Mouse (Mus musculus): ENCODE measurements around the gene Acss2. TPM values are rescaled to one million over a fixed set of nuclear protein-coding genes. Genes with fewer than 3 reads are reported as not detected.
"Not testable (repeated sequence)": the region's sequence is repeated elsewhere in the genome, so short reads cannot be mapped to it uniquely, and the experiment has no call there.

Gene Acss2
- polyA plus RNA-seq, 1 experiment from 2014 or later = 4.1 TPM

DNA sequence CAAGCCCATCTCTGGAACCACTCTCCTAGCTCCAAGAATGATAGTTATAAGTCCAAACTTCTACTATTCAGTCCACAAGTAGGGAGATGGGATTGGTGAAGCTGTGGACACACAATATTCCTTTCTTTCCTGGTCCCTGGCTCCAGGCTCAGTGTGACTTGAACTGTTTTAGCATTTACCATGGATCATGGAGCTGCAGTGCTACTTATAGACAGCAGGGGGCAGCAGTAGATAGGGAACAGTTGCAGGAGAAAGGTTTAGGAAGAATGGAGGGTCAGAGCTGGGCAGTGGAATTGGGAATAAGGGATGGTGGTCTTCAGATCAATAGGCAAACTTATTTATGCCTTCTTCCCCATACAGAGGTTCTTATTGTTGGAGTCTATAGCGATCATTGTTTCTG lies 1.8 kb upstream of the Acss2 start:
- 0% methylated on average over 1 of the region's 1 CpGs for WGBS (ENCODE audit: missing documents)
- Histone ChIP-seq H3K4me3 (ENCODE audit: inconsistent target) (no peak overlapping the region), H3K27ac (no peak overlapping the region), H3K36me3 (ENCODE audit: inconsistent target) (no peaks in the 10 kb centered on the region), H3K79me2 (ENCODE audit: inconsistent target) (no peaks in the 10 kb centered on the region)

GRCm38 (mm10) chr2:155518531-155519270 lies 953 bp downstream of the Acss2 start:
- no peaks in the 10 kb centered on the region for H3K79me2 ChIP-seq (ENCODE audit: inconsistent target)
- H3K36me3 ChIP-seq (ENCODE audit: inconsistent target) = no peaks in the 10 kb centered on the region
- peak overlapping the region; percentile 72 for H3K4me3 ChIP-seq (ENCODE audit: inconsistent target)
- WGBS (ENCODE audit: missing documents) = 32% methylated on average over 18 of the region's 18 CpGs
- peak overlapping the region; percentile 44; the same call in 1 of the 2 replicates for H3K27ac ChIP-seq

DNA sequence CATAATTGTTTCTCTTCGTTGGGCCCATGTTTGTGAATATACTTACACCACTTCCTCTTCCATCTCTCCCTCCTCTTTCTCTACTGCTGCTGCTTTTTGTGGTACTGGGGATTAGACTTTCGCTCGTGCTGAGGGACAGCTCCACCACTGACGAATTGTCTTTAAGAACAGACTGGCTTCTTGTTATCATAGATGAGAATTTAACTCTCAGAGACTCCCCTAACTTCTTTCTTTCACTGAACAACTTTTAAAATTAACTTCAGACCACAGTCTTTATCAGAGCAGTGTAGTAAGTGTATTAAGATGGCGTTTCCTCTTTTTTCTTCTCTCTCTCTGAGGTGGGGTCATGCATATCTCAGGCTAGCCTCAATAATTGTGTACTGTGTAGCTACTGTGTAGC lies 6.0 kb downstream of the Acss2 start:
- Histone ChIP-seq H3K36me3 (ENCODE audit: inconsistent target) (no peaks in the 10 kb centered on the region), H3K79me2 (ENCODE audit: inconsistent target) (no peaks in the 10 kb centered on the region), H3K27ac (no peak overlapping the region), H3K4me3 (ENCODE audit: inconsistent target) (no peak overlapping the region)
- WGBS (ENCODE audit: missing documents) = 13% methylated on average over 5 of the region's 5 CpGs

DNA sequence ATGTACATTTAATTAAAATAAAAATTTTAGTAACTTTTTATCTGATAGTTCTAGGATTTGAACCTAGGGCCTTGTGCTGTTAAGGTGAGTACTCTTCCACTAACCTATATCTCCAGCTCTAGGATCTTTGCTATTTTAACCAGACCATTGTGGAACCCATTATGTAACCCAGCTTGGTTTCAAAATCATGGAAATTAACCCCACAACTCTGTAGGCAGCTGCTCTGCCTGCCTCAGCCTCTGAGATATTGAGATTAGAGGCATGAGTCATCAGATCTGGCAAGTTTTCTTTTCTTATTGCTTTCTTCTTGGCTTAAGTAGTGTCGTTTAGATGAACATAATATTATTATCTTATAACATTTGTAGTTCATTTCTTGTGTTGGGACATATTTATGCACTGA lies 6.6 kb downstream of the Acss2 start:
- no peaks in the 10 kb centered on the region for H3K79me2 ChIP-seq (ENCODE audit: inconsistent target)
- no peak overlapping the region for H3K4me3 ChIP-seq (ENCODE audit: inconsistent target)
- H3K36me3 ChIP-seq (ENCODE audit: inconsistent target) = no peaks in the 10 kb centered on the region
- WGBS (ENCODE audit: missing documents) = 44% methylated on average over 1 of the region's 1 CpGs
- H3K27ac ChIP-seq = no peak overlapping the region

DNA sequence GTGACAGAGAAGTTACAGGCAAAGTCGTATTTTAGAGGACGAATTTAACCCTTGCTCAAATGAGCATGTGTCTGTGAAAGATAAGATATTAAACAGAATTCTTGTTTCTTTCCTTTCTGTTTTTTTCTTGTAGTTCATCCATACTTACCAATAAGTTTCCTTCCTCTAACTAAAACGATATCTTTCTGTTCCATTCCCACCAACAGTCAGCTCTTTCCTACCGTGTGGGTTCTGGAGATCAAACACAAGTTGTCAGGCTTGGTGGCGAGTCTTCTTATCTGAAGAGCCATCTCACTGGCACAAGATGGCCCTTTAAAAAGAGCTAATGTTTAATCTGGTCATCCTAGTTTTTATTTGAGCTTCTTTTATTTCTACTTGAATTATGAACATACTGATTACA lies 9.6 kb downstream of the Acss2 start:
- no peak overlapping the region for H3K27ac ChIP-seq
- no peaks in the 10 kb centered on the region for H3K79me2 ChIP-seq (ENCODE audit: inconsistent target)
- no peak overlapping the region for H3K4me3 ChIP-seq (ENCODE audit: inconsistent target)
- 58% methylated on average over 5 of the region's 5 CpGs for WGBS (ENCODE audit: missing documents)
- no peaks in the 10 kb centered on the region for H3K36me3 ChIP-seq (ENCODE audit: inconsistent target)

GRCm38 (mm10) chr2:155536292-155536691 lies 18.5 kb downstream of the Acss2 start:
- no peaks in the 10 kb centered on the region for H3K36me3 ChIP-seq (ENCODE audit: inconsistent target)
- no peak overlapping the region for H3K27ac ChIP-seq
- H3K4me3 ChIP-seq (ENCODE audit: inconsistent target) = no peak overlapping the region
- H3K79me2 ChIP-seq (ENCODE audit: inconsistent target) = no peaks in the 10 kb centered on the region

- no peaks in the 10 kb centered on the region for H3K79me2 ChIP-seq (ENCODE audit: inconsistent target)
- no peak overlapping the region for H3K4me3 ChIP-seq (ENCODE audit: inconsistent target)
- no peaks in the 10 kb centered on the region for H3K36me3 ChIP-seq (ENCODE audit: inconsistent target)
- no peak overlapping the region for H3K27ac ChIP-seq
- WGBS (ENCODE audit: missing documents) = 77% methylated on average over 4 of the region's 5 CpGs
Observed at GRCm38 (mm10) chr2:155537761-155538462, 20.2 kb downstream of the Acss2 start.

DNA sequence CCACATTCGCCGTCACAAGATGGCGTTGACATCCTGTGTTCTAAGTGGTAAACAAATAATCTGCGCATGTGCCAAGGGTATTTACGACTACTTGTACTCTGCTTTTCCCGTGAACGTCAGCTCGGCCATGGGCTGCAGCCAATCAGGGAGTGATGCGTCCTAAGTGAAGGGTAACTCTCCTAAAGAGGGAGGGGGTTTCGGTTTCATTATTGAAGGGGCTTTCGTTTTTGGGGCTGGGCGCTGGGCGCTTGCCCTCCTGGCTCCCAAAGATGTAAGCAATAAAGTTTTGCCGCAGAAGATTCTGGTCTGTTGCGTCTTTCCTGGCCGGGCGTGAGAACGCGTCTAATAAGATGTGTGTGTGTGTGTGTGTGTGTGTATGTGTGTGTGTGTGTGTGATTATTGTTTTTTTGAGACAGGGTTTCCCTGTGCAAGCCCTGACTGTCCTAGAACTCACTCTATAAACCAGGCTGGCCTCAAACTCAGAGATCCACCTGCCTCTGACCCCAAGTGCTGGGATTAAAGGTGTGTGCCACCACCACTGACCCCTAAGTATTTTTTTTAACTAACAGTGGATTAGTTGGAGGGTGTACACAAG lies 20.8 kb downstream of the Acss2 start:
- H3K36me3 ChIP-seq (ENCODE audit: inconsistent target); H3K79me2 ChIP-seq (ENCODE audit: inconsistent target): not testable (repeated sequence)
- Histone ChIP-seq H3K27ac (peak overlapping the region; percentile 17; the same call in 1 of the 2 replicates), H3K4me3 (ENCODE audit: inconsistent target) (peak overlapping the region; percentile 22)
- 63% methylated on average over 6 of the region's 19 CpGs for WGBS (ENCODE audit: missing documents)

DNA sequence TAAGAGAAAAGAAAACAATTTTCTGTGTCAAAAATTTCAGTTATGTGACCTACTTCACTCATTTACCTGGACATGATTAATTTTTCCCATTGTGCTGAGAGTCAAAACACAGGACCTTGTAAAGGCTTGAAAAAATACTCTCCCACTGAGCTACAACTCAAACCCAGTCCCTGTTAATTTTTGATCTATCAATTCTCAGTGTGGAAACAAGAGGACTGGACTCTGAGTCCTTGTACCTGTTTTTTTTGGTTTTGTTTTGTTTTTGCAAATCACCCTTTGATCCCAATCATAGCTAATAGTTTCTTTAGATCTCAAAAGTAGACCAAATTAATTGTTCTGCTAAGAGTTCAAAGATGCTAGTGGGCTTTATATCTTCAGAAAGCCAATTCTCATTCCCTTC lies 21.9 kb downstream of the Acss2 start:
- H3K79me2 ChIP-seq (ENCODE audit: inconsistent target) = no peaks in the 10 kb centered on the region
- 0 out of 2 replicates have a peak overlapping the region, but pooled peaks have one; percentile 81 for H3K27ac ChIP-seq
- no peak overlapping the region for H3K4me3 ChIP-seq (ENCODE audit: inconsistent target)
- H3K36me3 ChIP-seq (ENCODE audit: inconsistent target) = no peaks in the 10 kb centered on the region

- peak overlapping the region; percentile 81 for H3K27ac ChIP-seq
- H3K79me2 ChIP-seq (ENCODE audit: inconsistent target) = no peaks in the 10 kb centered on the region
- H3K4me3 ChIP-seq (ENCODE audit: inconsistent target) = no peak overlapping the region
- H3K36me3 ChIP-seq (ENCODE audit: inconsistent target) = no peaks in the 10 kb centered on the region
- WGBS (ENCODE audit: missing documents) = 34% methylated on average over 6 of the region's 6 CpGs
Observed at GRCm38 (mm10) chr2:155540822-155541458, 23.2 kb downstream of the Acss2 start.

DNA sequence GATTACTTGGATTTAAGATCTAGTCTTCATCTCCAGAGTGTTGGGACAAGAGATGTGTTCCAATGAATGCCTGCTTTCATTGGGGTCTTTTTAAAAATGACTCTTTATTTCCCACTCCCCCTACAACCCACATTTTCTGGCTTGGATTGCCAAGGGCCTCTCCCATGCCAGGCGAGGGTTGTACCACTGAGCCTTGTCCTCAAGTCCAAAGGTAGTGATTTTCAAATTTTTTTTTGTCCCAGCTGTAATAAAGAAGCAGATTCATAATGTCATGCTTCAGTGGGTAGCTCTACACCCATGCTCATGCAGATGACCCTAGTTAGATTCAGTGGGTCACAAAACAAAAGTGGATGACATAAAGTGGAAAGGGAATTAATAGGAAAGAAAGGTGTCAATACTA lies 29.2 kb downstream of the Acss2 start:
- Histone ChIP-seq H3K4me3 (ENCODE audit: inconsistent target) (no peak overlapping the region), H3K36me3 (ENCODE audit: inconsistent target) (no peaks in the 10 kb centered on the region), H3K79me2 (ENCODE audit: inconsistent target) (no peaks in the 10 kb centered on the region), H3K27ac (no peak overlapping the region)
- WGBS (ENCODE audit: missing documents) = 100% methylated on average over 1 of the region's 1 CpGs

DNA sequence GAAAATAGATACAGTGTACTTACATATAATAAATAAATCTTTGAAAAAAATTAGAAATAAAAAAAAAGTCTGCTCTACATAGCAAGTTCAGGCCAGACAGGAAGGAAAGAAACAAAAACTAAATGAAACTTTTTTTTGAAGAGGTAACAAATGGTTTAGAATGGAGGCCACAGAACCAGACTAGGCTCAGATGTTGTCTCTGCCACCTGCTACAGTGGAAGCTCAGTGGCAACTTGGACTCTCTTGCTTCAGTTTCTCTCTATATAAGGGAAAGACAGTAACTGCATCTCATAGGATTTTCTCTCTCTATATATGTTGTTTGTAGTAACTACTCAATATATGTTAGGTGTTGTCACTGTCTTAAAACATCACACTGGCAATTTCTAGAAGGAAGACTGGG lies 34.6 kb downstream of the Acss2 start:
- Histone ChIP-seq H3K79me2 (ENCODE audit: inconsistent target) (no peaks in the 10 kb centered on the region), H3K4me3 (ENCODE audit: inconsistent target) (no peak overlapping the region), H3K36me3 (ENCODE audit: inconsistent target) (no peaks in the 10 kb centered on the region), H3K27ac (no peak overlapping the region)

- H3K36me3 ChIP-seq (ENCODE audit: inconsistent target) = no peaks in the 10 kb centered on the region
Observed at GRCm38 (mm10) chr2:155552949-155553354, 35.2 kb downstream of the Acss2 start.

DNA sequence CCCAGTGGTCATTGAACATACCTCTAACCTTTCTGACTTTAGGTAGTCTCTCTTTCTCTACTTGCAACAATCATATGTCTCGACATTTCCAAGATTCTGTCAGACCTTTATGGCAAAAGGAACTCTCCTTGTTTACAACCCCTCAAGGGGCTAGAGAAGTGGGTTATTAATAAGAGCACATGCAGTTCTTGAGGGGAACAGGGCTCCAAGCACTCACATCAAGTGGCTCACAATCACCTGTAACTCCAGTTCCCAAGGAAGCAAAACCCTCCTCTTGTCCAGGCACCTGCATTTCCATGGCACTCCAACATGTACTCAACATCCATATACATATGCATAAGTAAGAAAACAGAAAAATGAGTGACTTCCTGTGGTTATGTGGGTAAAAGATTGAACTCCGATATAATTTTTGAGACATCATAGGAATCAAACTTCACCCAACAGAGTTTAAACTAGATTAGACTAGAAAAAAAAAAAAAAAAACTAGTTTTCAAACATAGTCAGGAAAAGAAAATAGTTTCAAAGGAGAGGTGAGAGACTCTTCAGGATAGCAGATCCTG lies 36.8 kb downstream of the Acss2 start:
- no peak overlapping the region for H3K27ac ChIP-seq
- 72% methylated on average over 1 of the region's 2 CpGs for WGBS (ENCODE audit: missing documents)
- no peaks in the 10 kb centered on the region for H3K36me3 ChIP-seq (ENCODE audit: inconsistent target)
- H3K4me3 ChIP-seq (ENCODE audit: inconsistent target) = no peak overlapping the region
- no peaks in the 10 kb centered on the region for H3K79me2 ChIP-seq (ENCODE audit: inconsistent target)

More at GRCm38 (mm10) chr2:155552949-155553354, 35.2 kb downstream of the Acss2 start:
- Histone ChIP-seq H3K79me2 (ENCODE audit: inconsistent target) (no peaks in the 10 kb centered on the region), H3K27ac (no peak overlapping the region), H3K4me3 (ENCODE audit: inconsistent target) (no peak overlapping the region)

DNA sequence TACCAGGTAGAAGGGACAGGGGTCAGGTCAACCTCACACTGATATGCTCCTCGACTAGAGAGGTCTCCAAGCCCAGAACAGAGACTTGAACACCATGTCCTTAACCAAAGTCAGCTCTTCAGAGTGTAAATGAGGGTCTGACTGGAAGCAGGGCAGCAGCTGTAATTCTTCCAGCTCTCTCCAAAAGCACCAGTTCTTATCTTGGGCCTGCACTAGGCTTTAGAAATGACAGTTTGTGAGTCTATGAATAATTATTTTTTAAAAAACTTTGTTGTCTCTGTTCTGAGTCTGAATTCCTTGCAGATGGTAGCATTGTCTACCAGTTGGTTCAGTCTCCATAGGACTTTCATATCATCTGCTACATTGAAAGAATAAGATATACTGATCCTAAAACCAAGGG lies 44.5 kb downstream of the Acss2 start:
- 60% methylated on average over 1 of the region's 1 CpGs for WGBS (ENCODE audit: missing documents)
- H3K36me3 ChIP-seq (ENCODE audit: inconsistent target) = no peaks in the 10 kb centered on the region
- no peaks in the 10 kb centered on the region for H3K79me2 ChIP-seq (ENCODE audit: inconsistent target)
- no peak overlapping the region for H3K27ac ChIP-seq
- H3K4me3 ChIP-seq (ENCODE audit: inconsistent target) = no peak overlapping the region
